Mouse (Mus musculus) gonadal fat pad, adult 2 months (tissue): ENCODE data around the gene March2. TPM values are rescaled to one million over a fixed set of nuclear protein-coding genes. Genes with fewer than 3 reads are reported as not detected.
A peak's percentile ranks its signal among the peaks of the same experiment; 100 is the strongest.
"Not testable (repeated sequence)": the region's sequence is repeated elsewhere in the genome, so short reads cannot be mapped to it uniquely, and the experiment has no call there.

ENCODE experiments used
- DNase-seq: peaks from one replicate; pipeline ENCODE4 v3.0.0-alpha.2; 2012; ENCODE audit warnings: low read depth
- polyA plus RNA-seq: library from polyadenylated mRNA; depleted of rRNA; stranded (reverse); fragments of >200 nt; gene quantifications from 2 replicates; pipeline ENCODE4 v1.2.3, GENCODE M21; 2012; rRNA removed

March2 gene
- 93.7 and 135 TPM in 2 replicates for polyA plus RNA-seq

DNA sequence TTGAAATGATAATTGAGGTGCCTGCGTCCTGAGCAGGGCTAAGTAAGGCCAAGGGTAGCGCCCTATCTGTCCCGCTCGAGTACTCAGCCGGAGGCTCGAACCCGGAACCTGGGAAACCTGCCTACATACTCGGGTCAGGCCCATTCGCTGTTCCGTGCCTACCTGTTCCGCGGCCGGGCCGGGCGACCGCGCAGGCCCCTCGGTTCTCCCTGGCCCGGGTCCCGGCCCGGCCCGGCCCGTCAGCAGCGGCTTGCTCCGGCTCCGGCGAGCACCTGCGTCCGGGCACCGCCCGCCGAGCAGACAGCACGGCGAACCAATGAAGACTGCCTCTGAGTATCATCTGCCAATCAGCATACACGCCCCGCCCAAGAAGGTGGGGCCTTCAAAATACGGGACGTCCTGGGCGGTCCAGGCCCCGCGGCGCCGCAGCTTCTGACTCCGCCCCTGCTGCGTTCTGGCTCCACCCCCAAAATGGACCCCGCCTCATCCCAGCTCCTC is at the start of gene March2:
March2 (minus strand) TSS at position 287 of the 498 bp plus-strand sequence.
- DNase-seq = peak; percentile 64

DNA sequence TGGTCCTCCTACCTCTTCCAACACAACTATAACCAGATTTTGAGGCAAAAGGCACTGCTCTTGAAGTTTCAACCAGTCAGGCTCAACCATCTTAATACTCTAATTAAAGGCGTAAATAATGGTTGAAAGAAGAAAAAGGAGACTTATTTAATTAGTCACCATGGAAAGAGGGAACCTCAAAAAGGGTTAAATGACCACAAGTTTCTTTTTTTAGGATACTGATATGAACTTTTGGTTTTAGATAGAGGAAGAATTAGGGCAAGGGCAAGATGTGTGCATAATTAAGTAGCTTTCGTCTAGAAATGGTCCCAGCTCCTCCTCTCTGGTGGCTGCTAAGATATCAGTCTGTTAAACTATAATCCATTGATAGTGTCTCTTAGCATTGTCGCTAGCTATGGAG is 47.9 kb upstream of the March2 start:
- no peak for DNase-seq

DNA sequence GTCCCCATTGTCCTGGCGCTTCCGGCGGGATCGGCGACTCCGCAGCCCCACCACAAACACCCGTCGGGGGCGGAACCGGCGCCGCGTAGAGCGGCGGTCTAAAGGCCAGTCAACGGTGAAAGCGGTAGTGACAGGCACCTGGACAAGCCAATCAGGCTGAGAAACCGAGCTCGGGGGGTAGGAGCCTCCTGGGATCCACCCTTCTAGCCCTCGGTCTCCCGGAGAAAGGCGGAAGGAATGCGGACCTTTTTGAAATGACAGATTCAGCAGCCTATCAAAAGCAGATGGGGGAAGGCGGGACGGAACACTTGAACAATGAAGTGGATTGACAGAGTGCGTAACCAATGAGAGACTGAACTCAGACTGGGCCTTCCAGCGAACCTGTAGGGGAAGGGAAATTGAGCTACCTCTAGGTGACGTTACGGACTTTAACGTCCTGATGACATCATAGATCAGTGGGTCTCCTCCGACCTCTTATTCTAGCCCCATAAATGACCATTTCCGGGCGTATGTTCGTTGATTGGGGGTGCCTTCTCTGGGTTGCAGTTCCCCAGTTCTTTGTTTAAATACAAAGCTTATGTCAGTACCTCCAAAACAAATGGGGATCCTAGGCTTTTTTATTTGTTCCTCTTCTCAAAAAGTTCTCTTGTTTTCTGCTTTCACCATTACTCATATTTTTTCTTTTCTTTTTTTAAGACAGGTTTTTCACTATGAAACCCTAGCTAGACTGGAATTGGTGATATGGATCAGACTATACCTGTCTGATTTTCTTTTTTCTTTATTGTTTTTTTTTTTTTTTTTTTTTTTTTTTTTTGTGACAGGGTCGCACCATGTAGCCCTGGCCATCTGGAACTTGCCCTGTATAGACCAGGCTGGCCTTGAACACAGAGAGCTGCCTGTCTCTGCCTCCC is 42.0 kb upstream of the March2 start, which contains the start of gene Rab11b:
Rab11b (minus strand) TSS at position 276 of the 911 bp plus-strand sequence.
- DNase-seq = peak; percentile 100

DNA sequence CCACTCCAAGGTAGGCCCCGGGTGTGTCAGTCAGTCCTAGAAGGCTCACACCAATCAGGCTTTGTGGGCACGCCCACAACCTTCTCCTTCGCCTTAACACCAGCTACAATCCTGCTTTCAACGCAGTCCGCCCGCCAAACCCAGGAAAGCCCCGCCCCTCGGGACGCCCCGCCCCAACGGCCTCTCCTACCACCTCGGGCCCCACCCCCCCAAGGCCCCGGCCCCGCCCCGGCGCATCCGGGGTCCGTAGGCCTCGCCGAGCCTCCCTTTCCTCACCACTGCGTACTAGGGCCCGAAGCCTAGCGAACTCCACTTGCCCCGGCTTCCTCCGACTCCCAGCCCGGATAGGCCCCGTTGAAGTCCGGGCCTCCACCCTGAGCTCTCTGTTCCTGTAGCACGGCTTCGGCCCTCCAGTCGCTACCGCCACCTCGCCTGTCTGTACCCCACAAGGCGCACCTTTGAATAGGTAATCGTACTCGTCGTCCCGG is 41.3 kb upstream of the March2 start:
- no peak for DNase-seq

DNA sequence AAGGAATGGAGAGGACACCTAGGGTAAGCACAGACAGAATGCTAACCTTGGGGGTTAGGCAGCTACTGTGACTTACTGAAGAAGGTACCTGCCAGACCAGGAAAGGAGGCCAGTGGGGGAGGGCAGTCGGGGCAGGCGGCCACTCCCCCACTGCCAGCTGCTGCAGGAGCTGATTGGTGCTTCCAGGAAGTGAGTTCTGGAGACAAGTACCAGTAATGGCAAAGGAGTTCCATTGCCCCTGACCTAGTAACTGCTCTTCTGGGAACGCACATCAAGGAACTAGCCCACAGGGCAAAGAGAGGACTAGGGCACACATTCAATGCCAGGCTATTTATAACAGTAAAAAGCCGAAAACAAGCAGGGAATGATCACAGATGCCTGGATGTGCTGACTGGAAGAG is 38.8 kb upstream of the March2 start:
- DNase-seq = no peak

DNA sequence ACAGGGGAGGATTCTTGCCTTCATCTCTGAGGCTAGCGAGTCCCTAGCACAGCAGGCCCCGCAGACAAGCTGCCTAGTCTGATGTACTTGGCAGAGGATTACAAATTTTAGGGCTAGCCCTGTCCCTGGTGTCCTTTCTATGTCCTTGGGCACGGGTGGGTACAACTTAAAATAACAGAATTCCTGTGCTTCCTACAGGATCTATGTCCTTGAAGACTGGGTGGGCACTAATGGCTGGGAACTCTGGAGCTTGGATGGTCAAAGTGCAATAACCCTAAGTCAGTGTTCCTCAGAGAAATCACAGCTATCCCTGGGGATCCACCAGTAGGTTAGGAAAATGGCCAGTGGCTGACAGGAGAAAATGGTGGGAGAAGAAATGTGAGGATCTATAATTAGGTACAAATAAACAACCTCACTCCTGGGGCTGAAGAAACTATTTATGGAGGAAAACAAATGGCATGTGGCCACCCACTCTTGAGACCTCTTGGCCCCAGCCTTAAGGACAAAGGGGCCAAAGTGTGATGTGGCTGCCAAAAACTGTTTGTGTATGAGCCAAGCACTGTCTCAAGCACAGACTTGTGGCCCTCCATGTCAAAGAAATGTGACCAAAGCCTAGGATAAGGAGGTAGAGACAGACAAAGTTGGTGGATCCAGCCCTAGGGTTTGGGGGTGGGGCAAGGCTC is 37.8 kb upstream of the March2 start:
- DNase-seq = no peak

DNA sequence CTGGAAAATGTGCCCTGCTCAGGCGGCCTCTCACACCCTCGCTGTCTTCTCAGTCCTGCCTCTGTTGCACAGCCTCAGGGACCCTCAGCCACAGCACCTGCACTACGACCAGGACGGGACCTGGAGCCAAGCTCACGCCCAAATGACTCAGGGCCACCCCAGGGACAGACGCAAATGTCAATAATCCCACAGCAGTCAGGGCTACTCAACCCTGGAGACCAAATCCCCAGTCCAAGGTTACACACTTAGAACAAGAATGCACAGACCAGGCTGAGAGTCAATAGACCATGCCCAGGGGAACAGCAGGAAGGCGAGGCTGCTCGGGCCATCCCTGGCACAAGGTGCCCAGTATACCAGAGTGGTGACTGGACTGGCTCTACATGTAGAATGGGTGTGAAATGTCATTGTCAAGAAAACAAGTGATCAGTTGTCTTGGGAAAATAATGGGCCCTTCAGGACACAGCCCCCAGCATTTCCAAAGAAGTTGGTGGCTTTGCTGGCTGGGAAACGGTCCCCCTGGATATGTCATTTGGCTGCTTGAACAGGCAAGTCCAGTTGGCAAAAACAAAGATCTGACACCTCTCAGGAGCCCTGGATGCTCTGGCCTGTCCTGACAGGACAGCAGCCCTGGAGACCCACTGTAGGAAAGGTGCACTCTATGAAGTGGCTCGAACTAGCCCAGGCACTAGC is 37.1 kb upstream of the March2 start:
- DNase-seq = no peak

DNA sequence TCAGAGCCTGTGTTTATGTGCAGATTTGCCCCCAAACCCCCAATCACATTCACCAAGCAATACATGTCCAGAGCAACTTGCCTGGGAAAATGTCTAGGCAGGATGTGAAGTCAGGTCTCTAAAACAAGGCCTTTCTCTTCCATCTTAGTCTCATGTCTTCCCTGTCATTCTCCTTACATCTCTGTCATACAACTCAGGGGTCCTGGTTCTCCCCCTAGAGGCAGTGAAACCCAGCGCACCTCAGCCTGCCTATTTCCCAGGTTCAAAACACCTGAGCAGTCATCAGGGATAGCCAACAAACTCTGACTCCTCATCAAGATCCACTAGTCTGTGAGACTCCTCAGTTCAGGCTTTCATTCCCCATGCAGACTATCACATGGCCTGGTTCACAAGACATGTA is 36.2 kb upstream of the March2 start:
- DNase-seq = no peak

DNA sequence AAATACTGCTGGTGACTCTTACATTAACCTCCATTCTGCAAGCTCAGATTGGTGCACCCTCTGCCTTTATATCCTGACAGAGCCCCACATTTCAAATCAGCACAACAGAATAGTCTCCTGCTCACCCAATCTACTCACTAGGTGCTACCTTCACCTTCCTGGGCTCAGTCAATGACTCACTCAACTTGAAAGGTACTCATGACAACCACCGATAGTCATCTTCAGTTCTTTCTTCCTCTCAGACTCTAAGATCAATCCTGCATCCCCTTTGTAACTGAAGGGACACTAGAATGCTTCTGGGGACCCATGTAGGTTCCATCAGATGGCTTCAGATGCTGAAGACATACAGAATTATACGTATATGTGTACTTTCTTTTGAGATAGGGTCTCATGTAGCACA is 33.8 kb upstream of the March2 start:
- no peak for DNase-seq

DNA sequence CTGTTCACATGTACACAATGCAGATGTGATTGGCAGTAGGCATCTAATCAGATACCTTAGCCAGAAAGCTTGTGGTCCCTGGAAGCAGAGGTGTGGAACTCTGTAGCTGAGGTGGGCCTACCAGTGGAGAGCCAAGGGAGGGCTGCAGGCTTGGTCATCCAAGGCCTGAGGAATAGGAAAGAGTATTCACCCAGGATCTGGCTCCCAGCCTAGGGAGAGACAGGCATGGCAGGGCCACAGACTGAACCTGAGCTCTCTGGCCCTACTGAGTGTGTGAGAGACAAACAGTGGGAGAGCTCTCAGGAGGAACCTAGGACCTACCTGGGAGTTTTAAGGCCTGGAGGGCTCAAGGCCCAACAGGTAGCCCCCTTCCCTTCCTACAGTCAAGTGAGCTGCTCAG is 32.7 kb upstream of the March2 start:
- DNase-seq = no peak

DNA sequence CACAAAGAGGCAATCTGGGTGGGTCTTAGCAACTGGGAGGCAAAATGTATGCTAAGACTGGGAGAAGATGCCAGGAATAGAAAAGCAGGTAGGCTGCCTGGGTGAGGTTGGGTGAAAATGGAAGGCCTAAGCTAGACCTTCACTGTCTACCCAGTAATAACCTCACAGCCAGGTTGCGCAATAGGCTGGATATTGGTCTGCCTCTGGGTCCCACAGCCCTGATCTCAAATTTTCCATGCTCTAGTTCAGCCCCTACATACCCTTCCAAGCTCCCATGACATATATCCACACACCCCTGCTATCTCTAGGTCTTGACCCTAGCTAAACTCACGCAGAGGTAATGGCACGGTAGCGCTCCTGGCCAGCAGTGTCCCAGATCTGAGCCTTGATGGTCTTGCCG is 31.0 kb upstream of the March2 start:
- no peak for DNase-seq

DNA sequence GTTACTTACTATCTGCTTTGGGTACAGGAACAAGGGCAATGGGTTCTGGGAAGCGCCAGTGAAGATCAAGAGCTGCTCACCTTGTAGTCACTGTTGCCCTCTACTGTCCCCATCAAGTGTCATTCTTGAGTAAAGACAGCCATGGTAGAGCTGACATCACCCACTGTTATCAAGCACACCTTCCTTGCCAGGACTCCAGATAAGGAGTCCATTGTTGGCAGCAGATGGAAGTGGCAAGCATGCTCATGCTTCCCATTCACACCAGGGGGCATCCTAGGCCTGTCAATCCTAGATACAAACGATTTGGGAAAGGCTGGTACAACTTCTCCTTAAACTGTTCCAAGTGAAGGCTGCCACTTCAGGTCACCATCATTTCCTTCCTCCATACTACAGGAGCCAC is 27.5 kb upstream of the March2 start:
- DNase-seq = no peak

DNA sequence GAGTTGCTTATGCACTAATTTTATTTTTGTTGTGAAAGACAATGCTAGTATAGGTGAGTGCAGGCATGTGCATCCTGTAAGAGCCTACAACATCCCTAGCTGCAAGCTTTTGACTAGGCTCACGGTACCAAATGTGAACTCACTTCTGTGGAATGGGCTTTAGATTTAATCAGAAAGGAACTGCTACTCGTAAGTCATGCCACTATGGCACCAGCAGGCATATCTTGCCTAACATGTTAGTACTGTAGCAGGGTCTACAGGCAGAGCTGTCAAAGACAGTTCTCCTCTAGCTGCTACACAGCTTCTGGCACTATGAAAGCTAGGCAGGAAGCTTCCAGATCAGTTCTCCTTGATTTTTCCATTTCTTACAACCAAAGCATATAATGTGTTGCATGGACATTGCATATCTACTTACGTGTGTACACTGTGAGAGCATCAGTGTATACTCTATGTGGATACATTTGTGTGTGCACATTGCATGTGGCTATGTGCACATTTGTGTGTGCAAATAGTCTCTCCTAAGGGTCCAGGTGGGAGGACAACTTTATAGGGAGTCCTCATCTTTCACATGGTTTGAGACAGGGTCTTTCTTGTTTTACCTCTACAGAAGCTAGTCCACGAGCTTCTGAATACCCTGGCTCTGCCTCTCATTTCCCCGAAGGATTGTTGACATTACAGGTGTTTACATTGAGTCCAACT is 26.4 kb upstream of the March2 start:
- no peak for DNase-seq

DNA sequence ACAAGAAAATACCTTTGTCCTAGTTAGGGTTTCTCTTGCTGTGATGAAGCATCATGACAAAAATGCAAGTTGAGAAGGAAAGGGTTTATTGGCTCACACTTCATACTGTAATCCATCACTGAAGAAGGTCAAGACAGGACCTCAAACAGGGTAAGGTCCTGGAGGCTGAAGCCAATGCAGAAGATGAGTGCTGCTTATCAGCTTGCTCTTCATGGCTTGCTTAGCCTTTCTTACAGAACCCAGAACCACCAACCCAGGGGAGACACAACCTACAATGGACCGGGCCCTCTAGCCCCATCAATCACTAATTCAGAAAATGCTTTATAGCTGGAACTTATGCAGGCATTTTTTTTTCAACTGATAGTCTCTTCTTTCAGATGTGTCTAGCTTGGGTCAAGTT is 23.9 kb upstream of the March2 start:
- DNase-seq = no peak

DNA sequence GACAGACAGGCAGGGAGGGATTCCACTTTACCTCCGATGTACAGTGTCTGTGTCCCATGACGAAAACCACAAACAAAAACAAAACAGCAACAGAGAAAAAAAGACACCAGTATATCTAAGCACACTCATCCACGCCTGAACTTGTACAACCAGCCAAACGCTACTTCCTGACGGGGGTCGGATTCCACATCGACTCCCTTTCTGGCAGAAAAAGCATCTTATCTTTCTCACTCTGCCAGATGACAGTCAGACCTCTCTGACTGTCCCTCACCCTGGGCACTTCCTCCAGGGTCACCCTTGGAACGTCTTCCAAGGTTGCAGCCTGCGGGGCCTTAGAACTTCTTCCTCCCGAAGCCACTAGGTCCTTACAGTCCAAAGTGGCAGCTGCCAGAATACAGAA is 15.1 kb upstream of the March2 start:
- DNase-seq = not testable (repeated sequence)

DNA sequence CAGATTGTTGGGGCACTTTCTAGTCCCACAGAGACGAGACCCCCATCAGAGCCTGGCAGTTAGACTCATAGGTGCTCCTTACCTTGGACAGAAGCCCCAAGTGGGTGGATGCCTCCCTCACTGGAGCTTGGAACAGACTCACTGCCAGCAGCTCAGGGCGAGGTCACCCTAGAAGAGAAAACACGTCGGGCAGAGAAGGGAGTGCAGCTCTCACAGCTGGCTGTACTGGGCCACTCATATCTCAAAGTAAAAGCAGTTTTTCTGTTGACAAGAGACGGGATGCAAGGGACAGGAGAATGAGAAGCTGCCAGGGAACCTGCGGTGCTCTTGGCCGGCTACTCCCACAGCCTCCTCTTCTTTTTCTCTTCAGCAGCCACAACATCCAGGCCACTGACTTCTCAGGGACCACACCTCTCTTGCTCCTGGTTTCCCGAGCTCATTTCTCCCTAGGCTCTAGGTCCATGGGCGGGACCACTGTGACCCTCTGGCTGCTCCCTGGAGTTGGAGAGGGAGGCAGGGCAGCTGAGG is 14.2 kb upstream of the March2 start:
- not testable (repeated sequence) for DNase-seq

DNA sequence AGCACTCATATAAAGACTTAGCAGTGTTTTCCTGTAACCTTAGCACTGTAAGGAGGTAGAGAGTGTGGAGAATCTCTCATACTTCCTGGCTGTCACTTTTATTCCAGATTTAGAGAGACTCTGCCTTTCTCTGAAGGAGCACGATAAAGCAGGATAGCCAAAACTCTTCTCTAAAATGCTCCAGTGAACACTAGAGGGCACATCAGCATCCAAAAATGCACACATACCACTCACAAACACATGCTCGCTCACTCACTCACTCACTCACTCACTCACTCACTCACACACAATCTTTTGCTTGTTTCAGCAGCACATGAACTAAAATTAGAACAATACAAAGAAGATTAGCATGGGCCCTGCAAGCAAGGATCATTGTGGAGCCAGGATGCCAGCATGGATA is 10.7 kb upstream of the March2 start:
- no peak for DNase-seq

DNA sequence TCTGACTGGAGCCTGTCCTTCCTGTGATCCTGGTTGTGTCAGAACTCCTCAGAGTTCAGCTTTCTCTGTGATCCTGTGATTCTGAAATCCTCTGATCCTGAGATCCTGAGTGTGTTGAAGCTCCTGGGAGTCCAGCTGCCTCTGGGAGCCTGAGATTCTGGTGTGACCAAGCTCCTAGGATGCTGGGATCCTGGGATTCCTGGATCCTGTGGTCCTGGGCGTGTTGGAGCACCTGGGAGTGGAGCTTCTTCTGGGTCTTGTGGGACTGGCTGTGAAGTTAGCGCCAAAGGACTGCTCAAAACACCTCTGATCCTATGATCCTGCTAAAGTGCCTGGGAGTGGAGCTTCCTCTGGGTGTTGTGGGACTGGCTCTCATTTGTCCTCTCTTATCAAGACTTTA is 9.9 kb upstream of the March2 start:
- DNase-seq = no peak

DNA sequence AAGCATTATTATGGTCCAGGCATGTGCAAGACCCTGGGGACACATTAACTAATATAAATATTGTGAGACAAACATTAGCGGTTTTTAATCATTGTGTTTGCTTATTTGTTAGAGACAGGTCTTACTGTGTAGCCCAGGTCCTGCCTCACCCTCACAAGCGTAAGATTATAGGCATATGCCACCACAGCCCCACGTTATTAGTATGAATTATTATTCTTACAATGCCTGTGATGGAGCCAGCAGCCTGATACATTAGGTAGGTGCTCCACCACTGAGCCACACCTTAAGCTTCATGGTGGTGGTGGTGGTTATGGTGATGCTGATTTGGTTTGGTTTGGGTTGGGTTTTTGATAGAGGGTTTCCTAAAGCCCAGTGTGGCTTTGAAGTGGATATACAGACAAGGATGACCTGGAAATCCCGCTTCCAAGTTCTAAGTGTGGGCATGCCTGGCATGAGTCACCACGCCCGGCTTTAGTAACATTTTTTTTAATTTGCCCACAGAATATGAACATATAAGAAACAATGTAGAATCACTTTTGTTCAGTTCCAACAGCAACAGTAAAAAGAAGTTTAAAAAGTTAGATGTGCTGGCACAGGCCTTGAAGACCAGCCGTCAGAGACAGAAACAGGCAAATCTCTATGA is 1.4 kb upstream of the March2 start:
- no peak for DNase-seq

DNA sequence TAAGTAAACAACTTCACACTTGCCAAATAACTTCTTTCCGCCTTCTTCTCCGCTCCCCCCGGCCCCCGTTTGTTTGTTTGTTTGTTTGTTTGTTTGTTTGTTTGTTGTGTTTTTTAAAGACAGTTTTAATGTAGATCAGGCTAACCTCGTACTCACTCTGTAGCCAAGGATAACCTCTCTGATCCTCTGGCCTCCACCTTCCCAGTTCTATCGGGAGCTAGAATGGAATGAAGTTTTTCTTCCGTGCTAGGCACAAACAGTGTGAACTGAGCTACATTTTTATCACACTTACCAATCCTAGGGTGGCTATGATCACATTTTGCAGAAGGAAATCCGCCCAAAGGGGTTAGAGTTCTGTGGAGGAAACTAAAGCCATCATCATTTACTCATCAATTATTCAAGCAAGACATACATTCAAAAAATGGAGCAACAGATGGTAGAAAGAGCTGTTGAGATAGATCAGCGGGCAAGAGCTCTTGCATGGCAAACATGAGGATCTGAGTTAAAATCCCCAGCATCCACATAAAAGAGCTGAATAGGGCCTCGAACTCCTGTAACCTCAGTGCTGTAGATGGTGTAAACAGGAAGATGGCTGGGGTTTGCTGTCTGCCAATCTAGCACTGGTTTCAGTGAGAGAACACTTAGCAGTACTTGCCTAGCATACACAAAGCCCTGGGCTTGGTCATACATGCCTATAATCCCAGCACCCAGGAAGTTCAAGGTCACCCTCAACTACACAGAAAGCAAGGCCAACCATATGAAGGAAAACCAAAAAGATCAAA is 665 bp upstream of the March2 start:
- DNase-seq = no peak
